Mouse (Mus musculus) limb, embryonic 12.5 days (tissue): ENCODE measurements around the gene Tmem253. TPM values are rescaled to one million over a fixed set of nuclear protein-coding genes. Genes with fewer than 3 reads are reported as not detected.

Source experiments
- ATAC-seq: fragments of 200-750 bp; cut with Nextera tagmentation; 2 replicates; pipeline ENCODE4 v1.8.0; 2017; ENCODE audit warnings: low read depth, moderate TSS enrichment; ENCODE audit not compliant: insufficient number of reproducible peaks, insufficient read depth, low FRiP score, low TSS enrichment
- H3K27ac ChIP-seq: fragments of 300-500 bp; sonication (generic); 2 replicates; pipeline ENCODE4 v1.5.1; 2016; ENCODE audit warnings: mild to moderate bottlenecking, moderate library complexity
- H3K27me3 ChIP-seq: fragments of 300-500 bp; sonication (generic); 2 replicates; pipeline ENCODE4 v1.6.1; 2016; ENCODE audit warnings: mild to moderate bottlenecking, moderate library complexity
- H3K36me3 ChIP-seq: fragments of 300-500 bp; sonication (generic); 2 replicates; pipeline ENCODE4 v1.6.1; 2016; ENCODE audit warnings: mild to moderate bottlenecking, moderate library complexity
- H3K4me1 ChIP-seq: fragments of 300-500 bp; sonication (generic); replicated peaks from 2 replicates; pipeline ENCODE4 v1.6.1; 2016
- H3K4me2 ChIP-seq: fragments of 300-500 bp; sonication (generic); 2 replicates; pipeline ENCODE4 v1.6.1; 2016; ENCODE audit warnings: mild to moderate bottlenecking, moderate library complexity
- H3K4me3 ChIP-seq: fragments of 300-500 bp; sonication (generic); replicated peaks from 2 replicates; pipeline ENCODE4 v1.5.1; 2016; ENCODE audit warnings: mild to moderate bottlenecking
- H3K9ac ChIP-seq: fragments of 300-500 bp; sonication (generic); replicated peaks from 2 replicates; pipeline ENCODE4 v1.6.1; 2016; ENCODE audit warnings: mild to moderate bottlenecking, moderate library complexity
- H3K9me3 ChIP-seq: fragments of 300-500 bp; sonication (generic); 2 replicates; pipeline ENCODE4 v1.6.1; 2016; ENCODE audit warnings: mild to moderate bottlenecking, moderate library complexity
- WGBS: fragments of 180-500 bp; shearing (Covaris S2); methylation state at CpG from one replicate; pipeline ENCODE4 v1.1.7; 2016; 5-methylcytosine and 5-hydroxymethylcytosine counted together
- polyA plus RNA-seq: library from polyadenylated mRNA; unstranded; fragments of >200 nt; fragmentation: Nextera tagmentation; extraction: Ambion mirVana; gene quantifications from 2 replicates; pipeline ENCODE4 v1.2.1, GENCODE M21; 2016

The Tmem253 gene
- polyA plus RNA-seq, 1 experiment from 2014 or later = 1.2 TPM

GRCm38 (mm10) chr14:52014761-52015311, 622 bp upstream of the Tmem253 start:
- H3K4me3 ChIP-seq = peak overlapping the region; percentile 67
- WGBS = under 1% methylated on average over 14 of the region's 28 CpGs
- H3K9ac ChIP-seq = peak overlapping the region; percentile 89
- H3K36me3 ChIP-seq = no peaks in the 10 kb centered on the region
- H3K9me3 ChIP-seq = no peaks in the 10 kb centered on the region
- ATAC-seq = no peak
- peaks cover 55% of the 10 kb centered on the region for H3K4me1 ChIP-seq
- H3K27me3 ChIP-seq = no peaks in the 10 kb centered on the region
- peak overlapping the region; percentile 60 for H3K4me2 ChIP-seq
- peak overlapping the region; percentile 96 for H3K27ac ChIP-seq

- ATAC-seq = no peak
- Histone ChIP-seq H3K4me2 (no peak overlapping the region), H3K27me3 (no peaks in the 10 kb centered on the region), H3K27ac (no peak overlapping the region), H3K36me3 (no peaks in the 10 kb centered on the region), H3K4me3 (no peak overlapping the region), H3K9me3 (no peaks in the 10 kb centered on the region), H3K9ac (peak overlapping the region; percentile 27; the same call in 1 of the 2 replicates), H3K4me1 (peaks cover 45% of the 10 kb centered on the region)
- 78% methylated on average over 13 of the region's 13 CpGs for WGBS
Observed at GRCm38 (mm10) chr14:52016625-52017405, 1.4 kb downstream of the Tmem253 start.

DNA sequence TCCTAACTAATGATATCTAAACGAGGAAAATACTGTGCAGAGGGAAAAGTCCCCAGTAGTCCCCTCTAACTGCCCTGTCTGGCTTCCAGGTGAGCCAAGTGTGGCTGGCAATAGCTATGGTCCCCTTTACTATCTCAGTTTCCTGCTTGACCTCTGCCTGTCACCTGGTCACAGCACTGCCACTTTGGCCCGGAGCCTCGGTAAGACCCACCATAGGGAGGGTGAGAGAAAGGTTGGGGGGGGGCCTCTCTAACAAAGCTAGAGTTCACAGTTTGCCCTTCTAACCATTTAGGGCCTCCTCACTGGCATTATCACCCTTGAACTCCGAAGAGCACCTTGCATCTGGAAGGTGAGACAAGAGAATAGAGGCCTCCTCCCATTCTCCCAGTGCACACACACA, 2.2 kb downstream of the Tmem253 start:
- Histone ChIP-seq H3K4me3 (no peak overlapping the region), H3K27me3 (no peaks in the 10 kb centered on the region), H3K36me3 (no peaks in the 10 kb centered on the region), H3K9ac (no peak overlapping the region), H3K4me2 (no peak overlapping the region), H3K27ac (no peak overlapping the region), H3K4me1 (peaks cover 44% of the 10 kb centered on the region), H3K9me3 (no peaks in the 10 kb centered on the region)
- 73% methylated on average over 4 of the region's 4 CpGs for WGBS
- no peak for ATAC-seq

GRCm38 (mm10) chr14:52018248-52019050, 3.0 kb downstream of the Tmem253 start:
- Histone ChIP-seq H3K36me3 (no peaks in the 10 kb centered on the region), H3K4me1 (peaks cover 41% of the 10 kb centered on the region), H3K4me3 (peak overlapping the region; percentile 65), H3K9me3 (no peaks in the 10 kb centered on the region), H3K27me3 (no peaks in the 10 kb centered on the region), H3K27ac (peak overlapping the region; percentile 99; the same call in 1 of the 2 replicates), H3K9ac (peak overlapping the region; percentile 87; the same call in 1 of the 2 replicates), H3K4me2 (peak overlapping the region; percentile 66)
- 87% methylated on average over 15 of the region's 15 CpGs for WGBS
- ATAC-seq = no peak

- Histone ChIP-seq H3K27me3 (no peaks in the 10 kb centered on the region), H3K9ac (peak overlapping the region; percentile 87), H3K9me3 (no peaks in the 10 kb centered on the region), H3K4me2 (peak overlapping the region; percentile 66), H3K27ac (peak overlapping the region; percentile 99), H3K4me1 (peaks cover 41% of the 10 kb centered on the region), H3K36me3 (no peaks in the 10 kb centered on the region), H3K4me3 (peak overlapping the region; percentile 65)
- ATAC-seq = peak; percentile 3
- 36% methylated on average over 12 of the region's 12 CpGs for WGBS
Observed at GRCm38 (mm10) chr14:52019051-52019589, 3.7 kb downstream of the Tmem253 start.

DNA sequence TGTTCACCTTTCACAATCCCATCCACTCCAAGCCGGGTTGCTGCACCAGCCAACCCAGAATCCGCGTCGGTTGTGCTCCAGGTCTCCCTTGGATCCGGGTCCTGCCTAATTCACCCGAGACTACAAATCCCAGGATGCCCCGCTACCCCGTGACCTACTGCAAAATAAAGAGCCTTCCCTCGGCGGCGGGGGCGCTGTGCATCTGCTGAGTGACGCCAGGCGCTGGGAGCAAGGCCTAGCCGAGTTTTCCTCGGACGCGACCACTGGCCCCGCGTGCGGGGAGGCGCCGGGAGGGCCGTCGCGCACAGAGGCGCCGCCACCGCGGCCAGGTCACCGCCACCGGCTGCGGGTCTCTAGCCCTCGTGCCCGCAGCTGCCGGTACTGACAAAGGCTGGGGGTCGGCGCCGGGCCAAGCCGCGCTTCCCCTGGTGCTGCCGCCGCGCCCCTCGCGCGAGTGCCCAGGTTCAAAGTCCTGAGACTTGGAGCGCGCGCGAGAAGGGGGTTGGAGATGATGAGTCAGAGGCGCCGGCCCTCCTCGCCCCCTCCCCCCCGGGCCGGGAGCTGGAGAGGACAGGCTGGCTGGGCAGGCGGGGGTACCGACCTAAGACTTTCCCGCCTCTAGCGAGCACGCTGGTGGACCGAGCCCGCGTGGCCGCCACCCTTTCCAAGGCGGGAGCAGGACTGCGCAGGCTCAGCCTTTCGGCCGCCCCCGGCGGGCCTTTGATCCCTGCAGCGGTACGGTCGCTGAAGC, 4.3 kb downstream of the Tmem253 start:
- Histone ChIP-seq H3K9me3 (no peaks in the 10 kb centered on the region), H3K4me2 (peak overlapping the region; percentile 66), H3K9ac (peak overlapping the region; percentile 87), H3K27ac (peak overlapping the region; percentile 99), H3K4me1 (peaks cover 41% of the 10 kb centered on the region), H3K27me3 (no peaks in the 10 kb centered on the region), H3K4me3 (peak overlapping the region; percentile 65), H3K36me3 (no peaks in the 10 kb centered on the region)
- under 1% methylated on average over 73 of the region's 74 CpGs for WGBS
- ATAC-seq = peak; percentile 90

DNA sequence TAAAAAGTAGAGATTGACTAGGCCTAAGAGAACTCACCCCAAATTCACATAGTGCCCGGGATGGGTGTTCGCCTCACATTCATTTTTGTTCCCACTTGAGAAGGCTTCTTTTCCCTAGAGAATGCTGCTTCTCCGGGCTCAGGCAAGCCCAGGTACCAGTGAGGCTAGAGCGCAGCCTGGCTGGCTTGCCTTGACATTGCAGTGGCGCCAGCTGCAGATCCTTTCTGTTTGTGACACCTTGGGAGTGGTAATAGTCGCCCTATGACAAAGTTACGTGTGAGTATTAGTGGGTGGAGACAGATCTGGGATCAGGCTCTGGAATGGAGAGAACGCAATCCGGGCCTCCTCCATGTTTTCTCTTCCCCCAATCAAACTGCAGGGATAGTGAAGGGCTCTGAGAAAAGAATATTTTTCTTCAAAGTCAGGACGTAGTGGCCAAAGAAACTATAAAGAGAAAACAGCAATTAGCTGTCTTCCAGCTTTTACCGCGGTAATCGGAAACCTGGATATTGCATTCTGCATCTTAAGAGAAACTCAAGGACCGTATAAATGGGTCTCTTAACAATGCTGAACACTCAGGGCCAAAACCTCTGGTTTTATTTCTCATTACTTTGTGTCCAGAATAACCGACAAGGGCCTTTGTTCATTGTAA, 5.2 kb downstream of the Tmem253 start, which contains the start of gene Zfp219:
Gene Zfp219, minus strand, starts transcription at position 248 of the 652 bp plus-strand sequence.
- peak within 1 kb of the TSS; percentile 65 for H3K4me3 ChIP-seq
- no peaks in the 10 kb centered on the region for H3K9me3 ChIP-seq
- no peaks in the 10 kb centered on the region for H3K36me3 ChIP-seq
- WGBS = 6% methylated on average over 15 of the region's 15 CpGs
- H3K9ac ChIP-seq = peak within 1 kb of the TSS; percentile 87
- ATAC-seq = peak; percentile 38
- no peaks in the 10 kb centered on the region for H3K27me3 ChIP-seq
- peaks cover 34% of the 10 kb centered on the region for H3K4me1 ChIP-seq
- H3K27ac ChIP-seq = peak within 1 kb of the TSS; percentile 99
- H3K4me2 ChIP-seq = peak within 1 kb of the TSS; percentile 66

DNA sequence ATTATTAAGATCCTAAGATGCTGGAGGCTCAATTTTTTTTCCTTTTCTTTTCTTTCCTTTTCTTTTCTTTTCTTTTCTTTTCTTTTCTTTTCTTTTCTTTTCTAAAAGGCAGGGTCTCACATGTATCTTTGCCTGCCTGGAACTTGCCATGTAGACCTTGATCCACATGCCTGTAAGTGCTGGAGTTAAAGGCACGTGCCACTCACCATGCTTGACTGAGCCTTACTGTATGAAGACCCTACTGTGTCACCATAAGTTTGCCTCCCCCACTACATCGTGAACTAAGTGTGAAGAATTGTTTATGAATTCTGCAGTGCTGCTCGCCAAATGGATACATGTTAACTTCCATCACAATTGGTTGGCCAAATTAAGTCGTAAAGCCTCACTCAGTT, 5.7 kb downstream of the Tmem253 start:
- no peak for ATAC-seq
- no peak overlapping the region; the same call in 1 of the 2 replicates for H3K9ac ChIP-seq
- peak overlapping the region; percentile 66 for H3K4me2 ChIP-seq
- H3K27me3 ChIP-seq = no peaks in the 10 kb centered on the region
- no peaks in the 10 kb centered on the region for H3K36me3 ChIP-seq
- peaks cover 30% of the 10 kb centered on the region for H3K4me1 ChIP-seq
- 63% methylated on average over 4 of the region's 4 CpGs for WGBS
- H3K9me3 ChIP-seq = no peaks in the 10 kb centered on the region
- H3K4me3 ChIP-seq = peak overlapping the region; percentile 65; the same call in 1 of the 2 replicates
- peak overlapping the region; percentile 99 for H3K27ac ChIP-seq

GRCm38 (mm10) chr14:52021568-52022212, 6.2 kb downstream of the Tmem253 start:
- H3K27me3 ChIP-seq = no peaks in the 10 kb centered on the region
- ATAC-seq = no peak
- H3K9me3 ChIP-seq = no peaks in the 10 kb centered on the region
- 90% methylated on average over 8 of the region's 8 CpGs for WGBS
- H3K4me2 ChIP-seq = peak overlapping the region; percentile 66; the same call in 1 of the 2 replicates
- no peak overlapping the region for H3K9ac ChIP-seq
- no peaks in the 10 kb centered on the region for H3K36me3 ChIP-seq
- no peak overlapping the region for H3K4me3 ChIP-seq
- H3K27ac ChIP-seq = peak overlapping the region; percentile 99; the same call in 1 of the 2 replicates
- peaks cover 30% of the 10 kb centered on the region for H3K4me1 ChIP-seq
